Mouse (Mus musculus): ENCODE data around the gene Slc2a10.
"Not testable (repeated sequence)": the region's sequence is repeated elsewhere in the genome, so short reads cannot be mapped to it uniquely, and the experiment has no call there.

Gene Slc2a10

GRCm38 (mm10) chr2:165492648-165493553, 10.7 kb upstream of the Slc2a10 start, which contains the start of gene Trp53rka:
TSS of gene Trp53rka (minus strand) at chr2:165493324.
- peaks cover 6% of the 10 kb centered on the region; the same call in 1 of the 2 replicates for H3K36me3 ChIP-seq (ENCODE audit: control insufficient read depth, insufficient read depth, low read length, poor library complexity, severe bottlenecking)
- H3K27me3 ChIP-seq (ENCODE audit: control insufficient read depth, insufficient read depth, low read length, poor library complexity, severe bottlenecking), result no peaks in the 10 kb centered on the region
- DNase-seq (ENCODE audit: low read depth, low spot score), result peak; percentile 80

- Histone ChIP-seq H3K36me3 (ENCODE audit: control insufficient read depth, insufficient read depth, low read length, poor library complexity, severe bottlenecking) (peaks cover 6% of the 10 kb centered on the region; the same call in 1 of the 2 replicates), H3K27me3 (ENCODE audit: control insufficient read depth, insufficient read depth, low read length, poor library complexity, severe bottlenecking) (no peaks in the 10 kb centered on the region)
- no peak for DNase-seq (ENCODE audit: low read depth, low spot score)
Measured at GRCm38 (mm10) chr2:165493587-165494210, 9.9 kb upstream of the Slc2a10 start.

- peaks cover 4% of the 10 kb centered on the region; the same call in 1 of the 2 replicates for H3K36me3 ChIP-seq (ENCODE audit: control insufficient read depth, insufficient read depth, low read length, poor library complexity, severe bottlenecking)
- DNase-seq (ENCODE audit: low read depth, low spot score), result no peak
- H3K27me3 ChIP-seq (ENCODE audit: control insufficient read depth, insufficient read depth, low read length, poor library complexity, severe bottlenecking), result no peaks in the 10 kb centered on the region
Measured at GRCm38 (mm10) chr2:165494495-165494894, 9.1 kb upstream of the Slc2a10 start.

- peak; percentile 72 for DNase-seq (ENCODE audit: low read depth, low spot score)
- Histone ChIP-seq H3K27me3 (ENCODE audit: control insufficient read depth, insufficient read depth, low read length, poor library complexity, severe bottlenecking) (no peaks in the 10 kb centered on the region), H3K36me3 (ENCODE audit: control insufficient read depth, insufficient read depth, low read length, poor library complexity, severe bottlenecking) (no peaks in the 10 kb centered on the region)
Measured at GRCm38 (mm10) chr2:165496251-165496650, 7.3 kb upstream of the Slc2a10 start.

GRCm38 (mm10) chr2:165497706-165498275, 5.8 kb upstream of the Slc2a10 start:
- no peaks in the 10 kb centered on the region for H3K36me3 ChIP-seq (ENCODE audit: control insufficient read depth, insufficient read depth, low read length, poor library complexity, severe bottlenecking)
- DNase-seq (ENCODE audit: low read depth, low spot score), result no peak

GRCm38 (mm10) chr2:165498816-165499215, 4.8 kb upstream of the Slc2a10 start:
- DNase-seq (ENCODE audit: low read depth, low spot score), result no peak
- H3K27me3 ChIP-seq (ENCODE audit: control insufficient read depth, insufficient read depth, low read length, poor library complexity, severe bottlenecking), result no peaks in the 10 kb centered on the region
- no peaks in the 10 kb centered on the region for H3K36me3 ChIP-seq (ENCODE audit: control insufficient read depth, insufficient read depth, low read length, poor library complexity, severe bottlenecking)

More at GRCm38 (mm10) chr2:165497706-165498275, 5.8 kb upstream of the Slc2a10 start:
- no peaks in the 10 kb centered on the region for H3K27me3 ChIP-seq (ENCODE audit: control insufficient read depth, insufficient read depth, low read length, poor library complexity, severe bottlenecking)

GRCm38 (mm10) chr2:165509686-165510085, 6.1 kb downstream of the Slc2a10 start:
- Histone ChIP-seq H3K36me3 (ENCODE audit: control insufficient read depth, insufficient read depth, low read length, poor library complexity, severe bottlenecking) (no peaks in the 10 kb centered on the region), H3K27me3 (ENCODE audit: control insufficient read depth, insufficient read depth, low read length, poor library complexity, severe bottlenecking) (no peaks in the 10 kb centered on the region)
- DNase-seq (ENCODE audit: low read depth, low spot score), result no peak

- Histone ChIP-seq H3K36me3 (ENCODE audit: control insufficient read depth, insufficient read depth, low read length, poor library complexity, severe bottlenecking) (no peaks in the 10 kb centered on the region), H3K27me3 (ENCODE audit: control insufficient read depth, insufficient read depth, low read length, poor library complexity, severe bottlenecking) (no peaks in the 10 kb centered on the region)
- DNase-seq (ENCODE audit: low read depth, low spot score), result no peak
Measured at GRCm38 (mm10) chr2:165510466-165510865, 6.9 kb downstream of the Slc2a10 start.

- H3K36me3 ChIP-seq (ENCODE audit: control insufficient read depth, insufficient read depth, low read length, poor library complexity, severe bottlenecking); H3K27me3 ChIP-seq (ENCODE audit: control insufficient read depth, insufficient read depth, low read length, poor library complexity, severe bottlenecking); DNase-seq (ENCODE audit: low read depth, low spot score): not testable (repeated sequence)
Measured at GRCm38 (mm10) chr2:165510914-165511458, 7.4 kb downstream of the Slc2a10 start.

- not testable (repeated sequence) for H3K27me3 ChIP-seq (ENCODE audit: control insufficient read depth, insufficient read depth, low read length, poor library complexity, severe bottlenecking); DNase-seq (ENCODE audit: low read depth, low spot score); H3K36me3 ChIP-seq (ENCODE audit: control insufficient read depth, insufficient read depth, low read length, poor library complexity, severe bottlenecking)
Measured at GRCm38 (mm10) chr2:165511530-165511929, 7.9 kb downstream of the Slc2a10 start.

GRCm38 (mm10) chr2:165512426-165512825, 8.8 kb downstream of the Slc2a10 start:
- no peaks in the 10 kb centered on the region for H3K36me3 ChIP-seq (ENCODE audit: control insufficient read depth, insufficient read depth, low read length, poor library complexity, severe bottlenecking)
- no peak for DNase-seq (ENCODE audit: low read depth, low spot score)
- H3K27me3 ChIP-seq (ENCODE audit: control insufficient read depth, insufficient read depth, low read length, poor library complexity, severe bottlenecking), result no peaks in the 10 kb centered on the region

- no peak for DNase-seq (ENCODE audit: low read depth, low spot score)
- no peaks in the 10 kb centered on the region for H3K27me3 ChIP-seq (ENCODE audit: control insufficient read depth, insufficient read depth, low read length, poor library complexity, severe bottlenecking)
Measured at GRCm38 (mm10) chr2:165512870-165513600, 9.4 kb downstream of the Slc2a10 start.

GRCm38 (mm10) chr2:165515178-165515728, 11.7 kb downstream of the Slc2a10 start:
- DNase-seq (ENCODE audit: low read depth, low spot score), result no peak
- no peaks in the 10 kb centered on the region for H3K36me3 ChIP-seq (ENCODE audit: control insufficient read depth, insufficient read depth, low read length, poor library complexity, severe bottlenecking)
- no peaks in the 10 kb centered on the region for H3K27me3 ChIP-seq (ENCODE audit: control insufficient read depth, insufficient read depth, low read length, poor library complexity, severe bottlenecking)

More at GRCm38 (mm10) chr2:165512870-165513600, 9.4 kb downstream of the Slc2a10 start:
- H3K36me3 ChIP-seq (ENCODE audit: control insufficient read depth, insufficient read depth, low read length, poor library complexity, severe bottlenecking), result no peaks in the 10 kb centered on the region

- no peak for DNase-seq (ENCODE audit: low read depth, low spot score)
- Histone ChIP-seq H3K36me3 (ENCODE audit: control insufficient read depth, insufficient read depth, low read length, poor library complexity, severe bottlenecking) (no peaks in the 10 kb centered on the region), H3K27me3 (ENCODE audit: control insufficient read depth, insufficient read depth, low read length, poor library complexity, severe bottlenecking) (no peaks in the 10 kb centered on the region)
Measured at GRCm38 (mm10) chr2:165525609-165526008, 22.0 kb downstream of the Slc2a10 start.

All from splenic B cell, adult 2 months (primary cell).